Mouse (Mus musculus) brain, embryonic 18.5 days (tissue): ENCODE data around the gene Cd38.
A peak's percentile ranks its signal among the peaks of the same experiment; 100 is the strongest.

Source experiments
- DNase-seq: peaks from one replicate; pipeline ENCODE4 v3.0.0-alpha.2; 2012; ENCODE audit warnings: low read depth, low spot score

Gene Cd38

DNA sequence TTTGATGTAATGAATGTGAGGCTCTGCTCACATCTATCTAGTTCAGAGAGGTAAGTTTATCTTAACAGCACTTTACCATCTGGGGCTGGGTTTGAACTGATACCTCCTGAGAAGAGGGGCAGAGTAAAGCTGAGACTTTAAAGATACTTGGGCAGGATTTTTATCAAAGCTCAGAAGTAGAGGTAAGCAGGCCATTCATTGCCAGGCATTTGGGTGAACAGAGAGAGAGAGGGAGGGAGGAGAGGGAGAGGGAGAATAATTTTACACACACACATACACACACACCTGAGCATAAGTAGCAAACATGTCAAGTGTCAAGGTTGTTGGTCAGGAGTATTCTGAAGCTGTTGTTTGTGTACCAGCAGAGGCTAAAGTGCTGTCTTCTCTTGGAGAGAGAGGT, at the start of gene Cd38:
Gene Cd38 (plus strand): TSS at position 301 of the 400 bp plus-strand sequence.
- DNase-seq = no peak

DNA sequence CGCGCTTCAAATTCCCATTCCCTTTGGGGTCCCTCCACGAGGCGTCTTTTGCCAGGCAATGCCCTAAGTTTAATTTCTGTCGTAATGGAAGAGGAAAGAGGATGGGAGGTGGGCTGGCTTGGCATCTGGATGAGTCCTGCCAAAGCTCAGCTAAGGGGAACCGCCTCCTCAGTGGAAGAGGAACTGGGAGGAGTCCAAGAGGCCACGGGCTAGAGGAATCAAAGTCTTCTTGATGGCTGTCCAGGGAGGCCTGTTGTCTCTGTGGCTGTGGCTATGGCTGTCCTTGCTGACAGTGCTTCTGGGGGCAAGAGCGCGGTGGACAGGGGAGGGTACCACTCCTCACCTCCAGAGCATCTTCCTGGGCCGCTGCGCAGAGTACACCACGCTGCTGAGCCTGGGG, 49.7 kb upstream of the Cd38 start, which contains the start of gene Bst1:
Gene Bst1 (plus strand): TSS at position 191 of the 400 bp plus-strand sequence.
- DNase-seq = no peak

DNA sequence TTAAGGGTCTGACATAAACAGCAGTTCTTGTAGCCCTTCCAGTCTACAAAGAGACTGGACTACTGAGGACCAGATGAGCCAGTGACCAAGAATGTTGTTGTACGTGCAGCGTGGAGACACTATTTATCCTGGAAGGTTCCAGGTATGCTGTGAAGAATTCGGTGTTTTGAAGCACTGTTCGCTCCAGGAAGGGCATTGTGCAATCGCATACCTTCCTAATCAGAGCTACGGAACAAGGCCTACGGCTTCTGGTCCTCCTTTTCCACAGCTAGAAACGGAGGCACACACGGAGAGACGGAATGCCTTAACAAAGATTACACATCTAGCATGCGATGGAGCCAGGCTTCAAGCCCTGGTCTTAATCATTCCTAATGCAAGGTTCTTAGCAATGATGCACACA, 47.6 kb upstream of the Cd38 start:
- no peak for DNase-seq

DNA sequence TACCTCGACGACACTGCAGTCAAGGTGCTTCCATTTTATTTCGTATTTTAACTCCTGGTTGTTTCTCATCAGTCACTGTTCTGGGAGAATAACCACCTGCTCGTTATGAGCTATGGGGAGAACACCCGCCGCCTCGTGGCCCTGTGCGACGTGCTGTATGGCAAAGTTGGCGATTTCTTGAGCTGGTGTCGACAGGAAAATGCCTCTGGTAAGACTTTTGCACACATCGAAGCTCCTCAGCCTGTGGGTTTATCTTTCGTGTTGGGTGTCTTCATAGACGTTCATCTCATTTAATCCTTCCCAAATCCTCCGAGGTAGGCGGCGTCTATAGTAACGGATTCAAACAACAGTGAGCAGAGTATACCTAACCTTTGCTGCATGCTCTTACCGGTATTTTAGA, 46.8 kb upstream of the Cd38 start, which contains the start of gene Fbxl5:
Gene Fbxl5 (minus strand): TSS at position 101 of the 400 bp plus-strand sequence.
- DNase-seq = no peak

DNA sequence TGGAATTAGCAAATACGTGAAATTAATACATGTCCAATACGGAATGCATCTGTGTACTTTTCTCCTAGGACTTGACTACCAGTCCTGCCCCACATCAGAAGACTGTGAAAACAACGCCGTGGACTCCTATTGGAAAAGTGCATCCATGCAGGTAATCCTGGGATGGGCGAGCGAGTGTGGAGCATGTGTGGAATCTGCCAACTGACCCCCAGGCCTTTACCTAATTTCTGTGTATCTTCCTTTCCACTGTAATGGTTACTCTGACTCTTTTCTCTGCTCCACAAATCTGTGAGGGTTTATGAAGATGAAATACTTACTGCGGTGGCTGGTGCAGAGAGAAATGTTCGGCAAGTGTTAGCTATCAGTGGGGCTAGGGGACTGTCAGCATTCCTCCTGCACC, 46.2 kb upstream of the Cd38 start:
- no peak for DNase-seq

DNA sequence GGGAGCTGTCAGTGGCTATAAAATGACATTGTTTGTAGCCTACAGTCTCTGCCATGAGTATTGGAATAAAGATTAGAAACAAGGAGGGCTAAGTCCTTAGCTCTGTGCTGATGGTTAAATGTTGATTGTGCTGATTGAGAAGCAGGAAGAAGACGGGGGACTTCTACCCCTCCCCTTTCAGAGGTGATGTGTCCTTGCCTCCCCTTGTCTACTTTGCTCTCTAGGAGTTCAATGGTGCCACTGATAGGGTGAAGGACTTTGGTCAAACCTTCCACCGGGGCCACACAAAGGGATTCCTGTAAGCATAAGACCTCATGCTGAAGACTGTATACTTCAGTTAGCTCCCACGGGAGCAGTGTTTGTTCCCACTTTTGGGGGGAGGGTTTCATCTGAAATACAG, 45.5 kb upstream of the Cd38 start:
- DNase-seq = no peak

DNA sequence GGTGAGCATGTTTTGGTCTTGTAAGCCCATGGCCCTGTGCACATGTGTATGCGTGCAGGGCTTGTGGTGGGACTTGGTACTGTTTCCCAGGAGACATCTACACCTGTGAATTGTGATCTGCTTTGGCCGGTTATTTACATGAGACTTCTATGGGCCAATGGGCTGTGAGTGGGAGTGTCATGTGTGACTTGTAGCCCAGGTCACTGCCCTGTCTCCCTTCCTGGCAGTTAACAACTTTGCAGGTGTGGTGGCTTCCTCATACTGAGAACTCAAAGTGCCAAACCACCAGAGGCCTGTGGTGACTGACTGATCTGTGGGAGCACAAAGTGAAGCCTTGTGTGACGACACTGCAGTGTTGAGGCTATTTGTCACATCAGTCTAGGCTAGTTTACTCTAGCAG, 43.8 kb upstream of the Cd38 start:
- DNase-seq = no peak

DNA sequence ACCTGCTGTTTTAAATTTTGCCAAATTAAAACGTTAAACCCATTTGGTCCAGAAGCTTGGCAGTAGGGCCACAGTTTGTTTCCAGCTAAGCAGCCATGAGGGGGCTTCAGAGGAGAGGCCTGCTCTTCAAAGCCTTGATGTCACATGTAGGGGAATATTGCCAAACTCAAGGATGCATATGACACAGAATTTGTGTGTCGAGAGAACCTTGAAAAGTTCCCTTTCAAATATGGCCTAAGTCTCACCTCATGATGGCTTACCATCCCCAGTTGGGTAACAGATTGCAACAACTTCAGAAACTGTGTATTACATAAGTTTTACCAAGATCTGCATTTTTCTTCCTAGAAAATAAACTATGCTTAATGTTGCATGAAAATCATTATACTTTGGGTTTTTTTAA, 41.5 kb upstream of the Cd38 start:
- DNase-seq = no peak

DNA sequence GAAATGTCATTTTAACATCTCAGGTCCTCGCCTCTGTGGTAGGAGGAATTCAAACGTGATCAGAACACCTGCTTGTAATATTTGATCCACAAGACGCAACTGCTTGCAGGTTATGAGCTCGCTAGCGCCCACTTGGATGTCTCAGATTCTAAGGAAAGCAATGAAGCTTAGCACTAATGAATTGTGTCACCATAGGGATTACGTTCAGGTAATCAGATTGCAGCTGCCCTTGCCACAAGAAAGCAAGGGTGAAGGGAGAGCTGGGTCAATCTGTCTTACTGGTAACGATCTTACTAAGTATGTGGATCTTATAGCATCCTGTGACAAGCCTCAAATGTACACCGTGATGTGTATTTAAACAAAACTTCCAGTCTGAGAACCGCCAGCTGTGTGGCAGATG, 41.0 kb upstream of the Cd38 start:
- no peak for DNase-seq

DNA sequence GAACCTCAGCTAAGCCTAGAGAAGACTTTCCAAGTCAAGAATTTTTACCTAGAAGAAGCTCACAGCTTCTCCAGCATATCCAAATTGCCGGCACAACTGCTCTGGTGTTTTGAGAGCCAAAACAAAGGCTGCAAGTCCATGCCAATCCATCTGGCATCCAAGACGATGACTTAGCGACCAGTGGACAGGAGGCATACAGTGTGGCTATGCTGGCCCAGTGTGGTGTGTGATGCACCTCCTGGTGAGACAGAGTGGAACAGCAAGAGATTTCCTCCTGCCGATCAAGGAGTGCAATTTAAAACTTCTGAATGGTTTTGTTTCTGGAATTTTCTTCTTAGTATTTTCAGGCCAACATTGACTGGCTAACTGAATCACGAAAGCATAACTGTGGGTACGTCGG, 31.8 kb upstream of the Cd38 start:
- no peak for DNase-seq

DNA sequence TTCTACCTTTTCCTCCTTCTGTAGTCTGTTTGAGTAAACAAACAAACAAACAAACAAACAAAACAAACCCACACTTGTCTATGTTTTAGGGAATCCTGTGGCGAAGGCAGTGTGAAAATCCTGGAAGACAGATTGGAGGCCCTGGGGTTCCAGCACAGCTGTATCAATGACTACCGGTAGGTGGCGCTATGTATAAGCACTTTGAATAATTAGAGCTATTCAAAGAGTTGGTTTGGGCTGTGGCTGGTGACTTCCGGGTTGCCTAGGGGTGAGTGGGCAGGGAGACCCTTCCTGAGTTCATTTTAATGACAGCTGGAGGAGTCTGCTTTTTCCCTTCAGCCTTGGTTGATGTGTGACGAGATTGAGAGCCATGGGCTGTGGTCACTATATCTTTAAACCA, 31.0 kb upstream of the Cd38 start:
- no peak for DNase-seq

DNA sequence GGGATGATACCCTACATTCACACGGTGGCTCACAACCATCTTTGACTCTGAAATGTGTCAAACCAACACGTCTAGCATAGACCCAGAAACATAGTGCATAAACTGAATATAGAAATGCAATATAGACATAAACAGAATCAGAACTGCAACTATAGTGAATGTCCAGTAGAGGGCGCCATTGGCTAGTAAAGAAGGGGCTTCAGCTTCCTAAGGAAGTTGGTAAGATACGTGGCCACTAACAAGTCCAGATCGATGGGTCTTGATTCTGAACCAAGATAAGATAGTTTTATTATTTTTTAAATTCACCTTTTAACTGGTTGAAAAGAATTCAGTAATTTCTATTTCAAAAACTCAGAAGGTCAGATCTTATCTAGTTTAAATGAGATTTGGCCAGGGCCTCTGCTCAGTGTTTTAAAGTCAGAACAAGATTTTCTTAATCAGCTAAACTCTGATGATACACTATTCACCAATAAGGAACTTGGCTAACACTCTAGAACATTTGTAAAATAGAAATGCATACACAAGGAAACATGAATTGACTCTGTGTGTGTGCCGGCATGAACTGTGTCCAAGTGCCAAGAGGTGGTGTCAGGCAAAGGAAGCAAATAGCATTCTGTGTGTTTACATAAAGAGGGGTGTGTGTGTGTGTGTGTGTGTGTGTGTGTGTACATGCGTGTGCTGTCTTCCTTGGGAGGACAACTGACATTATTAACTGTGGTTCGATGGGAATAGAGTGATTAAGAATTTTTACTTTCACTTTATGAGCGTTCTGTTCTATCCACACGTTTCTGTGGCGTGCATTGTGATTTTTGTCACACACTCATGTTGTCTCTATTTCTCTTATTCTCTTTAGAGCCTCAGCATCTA, 27.0 kb upstream of the Cd38 start:
- peak; percentile 16 for DNase-seq

DNA sequence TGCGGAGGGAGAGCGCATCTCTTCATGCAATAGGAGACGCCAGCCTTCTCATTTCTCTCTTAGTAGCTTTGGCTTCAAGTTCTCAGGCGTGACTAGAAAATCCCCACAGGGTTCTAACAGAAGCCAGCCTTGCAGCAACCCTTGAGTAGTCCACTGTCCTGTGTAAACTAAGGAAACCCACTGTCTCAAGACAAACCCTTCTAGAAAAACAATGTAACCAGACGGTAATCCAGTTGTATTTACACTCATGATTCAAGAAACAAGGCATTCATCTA, 26.4 kb upstream of the Cd38 start:
- no peak for DNase-seq

DNA sequence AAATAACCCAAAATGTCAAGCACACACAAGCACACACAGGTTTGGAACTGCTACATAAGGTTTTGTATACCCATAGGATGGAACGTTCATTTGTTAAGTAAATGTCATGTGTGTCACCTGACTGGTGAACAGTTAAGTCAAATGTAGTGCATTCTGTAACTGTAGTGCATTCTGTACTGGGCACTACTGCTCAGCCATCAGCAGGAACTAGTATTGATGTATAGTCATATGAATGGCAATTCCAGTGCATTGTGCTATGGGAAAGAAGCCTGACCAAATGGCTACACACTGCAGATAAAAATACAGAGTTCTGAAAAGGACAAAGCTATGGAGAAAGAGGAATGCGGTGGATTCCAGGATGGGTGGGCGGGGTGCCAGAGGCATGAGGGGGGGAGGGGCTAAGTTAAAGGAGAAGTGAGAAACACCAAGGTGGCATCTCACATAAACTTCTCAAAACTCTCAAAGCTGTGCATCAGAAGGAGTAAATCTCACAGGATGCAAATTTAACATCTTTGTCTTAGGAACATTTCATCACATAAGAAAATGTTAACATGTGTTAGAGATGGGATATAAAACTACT, 25.7 kb upstream of the Cd38 start:
- no peak for DNase-seq

DNA sequence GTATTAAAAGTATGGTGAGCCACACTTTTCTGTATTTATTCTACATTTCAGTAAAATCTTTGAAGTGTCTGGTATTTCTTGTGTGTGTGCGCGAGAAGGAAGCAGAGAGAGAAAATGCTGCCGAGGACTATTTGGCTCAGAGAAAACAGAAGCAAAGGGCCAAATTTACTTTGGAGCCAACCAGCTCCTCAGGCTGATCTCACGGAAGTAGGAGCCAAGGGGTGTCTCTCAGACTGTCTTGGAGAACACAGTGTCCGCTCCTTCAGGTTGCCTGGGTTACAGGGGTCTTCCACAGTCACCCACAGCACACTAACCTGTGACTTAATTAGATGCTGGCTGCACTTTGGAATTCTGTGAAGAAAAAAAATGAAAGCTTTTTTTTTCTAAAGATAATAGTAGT, 23.3 kb upstream of the Cd38 start:
- no peak for DNase-seq

DNA sequence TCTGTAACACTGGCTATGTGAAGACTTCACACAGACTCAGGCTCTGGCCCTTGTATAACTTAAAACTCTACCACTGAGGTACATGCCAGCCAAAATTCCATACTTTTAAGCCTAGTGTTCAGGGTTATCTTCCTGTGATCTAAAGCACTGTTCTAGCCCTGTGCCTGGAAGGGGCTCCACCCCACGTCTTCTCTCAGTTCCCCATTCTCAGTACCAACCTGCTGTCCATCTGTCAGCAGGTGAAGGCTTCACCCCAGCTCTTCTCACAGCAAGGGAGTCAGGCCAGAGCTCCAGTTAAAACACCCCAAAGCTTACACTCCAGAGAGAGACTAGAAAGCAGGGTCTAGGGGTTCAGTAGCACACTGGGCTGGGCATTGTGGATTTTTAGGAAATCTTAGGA, 22.7 kb upstream of the Cd38 start:
- DNase-seq = no peak

DNA sequence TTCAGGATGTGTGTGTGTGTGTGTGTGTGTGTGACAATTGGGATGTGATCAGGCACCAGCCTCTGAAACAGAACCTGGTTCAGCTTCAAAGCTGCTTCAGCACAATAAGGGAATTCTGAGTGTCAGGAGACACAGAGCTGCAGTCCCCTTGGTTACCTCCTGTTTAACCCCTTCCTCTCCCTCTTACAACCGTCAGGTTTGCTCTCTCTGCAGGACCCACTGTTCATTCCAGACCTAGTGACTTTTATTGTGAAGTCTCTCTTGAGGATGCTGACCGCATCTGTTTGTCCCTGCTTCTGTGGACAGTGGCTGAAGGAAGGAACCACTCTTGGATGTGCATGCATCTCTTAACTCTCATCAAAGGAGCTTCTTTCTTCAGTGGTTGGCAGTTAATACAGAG, 22.1 kb upstream of the Cd38 start:
- no peak for DNase-seq

DNA sequence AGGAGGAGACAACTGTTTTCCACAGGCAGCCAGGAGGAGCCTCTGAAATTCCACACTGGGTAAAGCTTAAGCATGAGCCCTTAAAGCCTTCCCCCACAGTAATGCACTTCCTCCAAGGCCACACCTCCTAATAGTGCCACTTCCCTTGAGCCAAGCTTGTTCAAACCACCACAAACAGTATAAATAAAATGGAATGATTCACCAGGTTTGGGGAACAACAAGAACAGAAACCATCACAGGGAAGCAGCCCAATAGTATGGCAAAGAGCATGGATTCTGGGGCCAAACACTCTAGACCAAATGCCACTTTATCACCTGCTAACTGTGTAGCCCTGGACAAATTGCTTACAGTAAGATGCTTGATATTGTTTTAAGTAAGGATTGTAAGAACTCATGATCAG, 20.8 kb upstream of the Cd38 start:
- DNase-seq = no peak

DNA sequence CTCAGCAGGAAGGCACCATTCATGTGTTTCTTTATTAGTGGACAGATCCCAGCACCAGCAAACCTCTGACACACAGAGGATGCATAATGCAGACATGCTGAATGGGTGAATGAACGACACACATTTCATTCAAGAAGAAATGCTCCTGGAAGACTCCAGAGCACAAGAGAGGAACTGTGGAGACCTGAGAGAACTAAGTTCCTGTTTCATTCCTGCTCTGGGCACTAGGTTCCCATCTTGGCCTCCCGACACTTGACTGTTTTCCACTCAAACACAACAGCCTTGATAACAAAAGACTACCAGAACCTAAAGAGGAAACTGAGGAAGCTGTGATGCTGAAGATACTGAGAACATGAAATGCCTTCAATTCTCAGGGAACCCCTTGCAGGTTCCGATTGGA, 20.1 kb upstream of the Cd38 start:
- no peak for DNase-seq

DNA sequence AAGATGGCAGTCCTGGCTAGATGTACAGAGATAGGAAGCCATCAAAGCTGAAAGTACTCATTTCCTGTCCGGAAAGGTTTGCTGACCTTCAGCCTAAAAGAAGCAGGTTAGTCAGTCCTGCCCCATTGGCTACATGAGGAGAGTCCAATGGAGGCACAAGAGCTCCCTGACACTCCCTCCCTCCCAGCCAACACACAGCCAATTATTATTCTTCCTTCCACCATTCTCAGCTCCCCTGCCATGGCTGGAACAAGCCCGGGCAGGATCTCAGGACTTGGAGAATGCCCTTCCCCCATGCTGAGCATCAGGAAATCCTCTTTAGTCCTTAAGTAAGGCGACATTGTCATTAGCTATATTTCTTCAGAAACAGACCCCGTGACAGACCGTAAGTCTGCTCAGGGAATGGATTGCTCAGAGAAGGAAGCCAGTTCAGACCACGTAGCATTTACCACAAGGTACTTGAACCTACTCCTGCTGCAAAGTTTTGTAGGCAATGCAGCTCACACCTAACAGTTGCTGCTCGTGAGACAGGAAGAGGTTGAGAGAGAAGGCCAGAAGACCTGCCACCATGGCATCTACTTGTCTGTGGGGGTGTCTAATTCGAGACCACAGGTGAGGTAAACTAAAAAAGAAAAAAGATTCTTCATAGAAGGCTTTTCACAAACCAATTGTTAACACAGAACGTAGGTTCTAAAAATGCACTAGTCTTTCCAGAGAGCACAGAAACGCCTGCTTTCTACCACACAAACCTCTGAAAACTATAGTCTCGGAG, 15.1 kb upstream of the Cd38 start:
- no peak for DNase-seq

DNA sequence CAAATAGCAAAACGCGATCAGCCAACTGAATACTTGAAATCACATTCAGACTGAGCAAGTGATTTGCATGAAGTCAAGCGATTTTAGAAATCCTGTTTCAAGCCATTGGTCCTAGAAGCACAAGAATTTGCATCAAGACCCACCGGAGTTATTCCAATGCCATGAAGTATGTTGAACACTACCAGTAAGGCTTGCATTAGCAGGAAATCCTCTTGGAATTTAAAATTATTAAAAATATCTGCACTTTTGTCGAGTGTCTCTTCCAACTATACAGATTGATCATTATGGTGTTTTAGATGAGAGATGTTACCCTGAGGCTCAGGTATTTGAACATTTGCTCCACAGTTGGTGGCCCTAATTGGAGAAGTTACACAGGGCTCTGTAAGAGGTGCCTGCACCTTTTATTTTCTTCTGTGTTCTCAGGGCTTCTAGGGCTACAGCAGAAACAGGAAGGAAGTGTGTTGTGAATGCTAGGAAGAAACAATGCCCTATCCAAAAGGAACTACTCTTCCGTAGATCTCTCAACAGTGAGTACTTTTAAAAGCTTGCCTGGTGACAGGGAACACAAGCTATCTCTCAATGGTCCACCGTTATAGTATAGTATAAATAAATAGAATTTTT, 14.4 kb upstream of the Cd38 start:
- DNase-seq = no peak

DNA sequence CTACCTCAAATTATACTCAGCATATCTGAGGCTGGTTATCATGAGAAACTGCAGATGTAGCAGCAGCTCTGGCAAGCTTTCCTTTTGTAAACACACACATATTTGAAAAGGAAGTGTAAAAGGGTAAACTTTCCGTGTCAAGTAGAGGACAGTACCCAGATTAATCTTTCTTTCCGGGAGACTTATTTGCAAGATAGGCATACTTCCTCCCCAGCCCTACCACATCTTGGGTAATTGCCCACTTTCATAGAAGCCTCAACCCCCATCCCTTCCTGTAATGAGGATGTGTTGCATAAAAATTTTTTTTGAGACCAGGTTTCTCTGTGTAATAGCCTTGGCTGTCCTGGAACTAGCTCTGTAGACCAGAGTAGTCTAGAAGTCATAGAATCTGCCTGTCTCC, 12.6 kb upstream of the Cd38 start:
- DNase-seq = no peak
